ENCODE assay signal across 20 mouse cellular contexts in genomic region chr7:6883376-6884147, GRCm38 (mm10).
DNase-seq lines count a peak whose midpoint lies in the region; ATAC-seq and TF ChIP-seq lines count a peak whose summit lies in the region.
"Had no signal": no experiment of that assay in that cellular context is flagged by ENCODE, and none has a peak within 500 bp of the region (broad histone marks: within the 10 kb centered on the region; RNA-seq: fewer than 3 reads in every experiment).

No protein-coding gene starts in this region.

- no peak for TF ChIP-seq EP300 in liver, embryonic 14.5 days (IDR thresholded peaks at IDR 0.05; ENCODE audit: low read depth)

- no peak overlapping the region for H3K4me3 ChIP-seq in midbrain, embryonic 11.5 days (ENCODE audit: low read depth, low read length)
- no peak overlapping the region for H3K4me3 ChIP-seq in midbrain, embryonic 10.5 days
- H3K4me3 ChIP-seq in liver, embryonic 14.5 days (ENCODE audit: insufficient read depth in 1 of 2, low read depth in 2 of 2, low read length in 2 of 2), result no peak overlapping the region
- H3K4me3 ChIP-seq: embryonic facial prominence, embryonic 12.5 days; forebrain, embryonic 15.5 days; heart, embryonic 12.5 days had no signal

- DNase-seq in kidney, adult 9 months, result peak; percentile 28
- DNase-seq in kidney, adult 8-10 months, result no peak
- peak; percentile 76 for DNase-seq in midbrain, embryonic 11.5 days (ENCODE audit: low spot score, missing footprints)
- DNase-seq in midbrain, embryonic 10.5 days (ENCODE audit: low spot score), result no peak
- DNase-seq in liver, embryonic 14.5 days (ENCODE audit: low read depth in 3 of 3, low spot score in 3 of 3), result peak in 1 of 3 experiments; percentile 13
- DNase-seq in yolk sac, embryonic 10.5 days (ENCODE audit: low spot score), result peak; percentile 82
- no peak for DNase-seq in right cerebral cortex, postnatal 25 days
- DNase-seq in gastrocnemius, postnatal 36 days, result no peak
- DNase-seq: adrenal gland, postnatal 14 days; cerebellum, adult 11-12 months; cerebellum, adult 9-10 months; cerebellum, postnatal 25 days; gastrocnemius, postnatal 10 days; heart, postnatal 36 days had no signal

- no peak overlapping the region for H3K9ac ChIP-seq in midbrain, embryonic 11.5 days (ENCODE audit: low read length)
- no peak overlapping the region for H3K9ac ChIP-seq in liver, embryonic 14.5 days (replicated peaks)
- H3K9ac ChIP-seq: embryonic facial prominence, embryonic 12.5 days; forebrain, embryonic 15.5 days; heart, embryonic 12.5 days had no signal

- no peaks in the 10 kb centered on the region for H3K27me3 ChIP-seq in midbrain, embryonic 11.5 days (ENCODE audit: control insufficient read depth, insufficient read depth, low read length)
- no peaks in the 10 kb centered on the region for H3K27me3 ChIP-seq in midbrain, embryonic 10.5 days (ENCODE audit: low read depth, poor library complexity, severe bottlenecking)
- no peaks in the 10 kb centered on the region for H3K27me3 ChIP-seq in liver, embryonic 14.5 days (ENCODE audit: control insufficient read depth, insufficient read depth, low read length)
- H3K27me3 ChIP-seq: CH12.LX; embryonic facial prominence, embryonic 12.5 days; forebrain, embryonic 15.5 days; heart, embryonic 12.5 days; Patski had no signal

- no peaks in the 10 kb centered on the region for H3K36me3 ChIP-seq in midbrain, embryonic 11.5 days (ENCODE audit: control insufficient read depth, insufficient read depth, low read length)
- H3K36me3 ChIP-seq in midbrain, embryonic 10.5 days, result no peaks in the 10 kb centered on the region
- no peaks in the 10 kb centered on the region for H3K36me3 ChIP-seq in liver, embryonic 14.5 days (replicated peaks; ENCODE audit: control insufficient read depth, insufficient read depth, low read depth)
- H3K36me3 ChIP-seq: embryonic facial prominence, embryonic 12.5 days; forebrain, embryonic 15.5 days; heart, embryonic 12.5 days had no signal

- no peak overlapping the region for H3K27ac ChIP-seq in midbrain, embryonic 11.5 days (ENCODE audit: low read depth, low read length)
- no peak overlapping the region for H3K27ac ChIP-seq in midbrain, embryonic 10.5 days (replicated peaks)
- H3K27ac ChIP-seq in liver, embryonic 14.5 days, result no peak overlapping the region
- H3K27ac ChIP-seq: embryonic facial prominence, embryonic 12.5 days; forebrain, embryonic 15.5 days had no signal

- no peaks in the 10 kb centered on the region for H3K9me3 ChIP-seq in midbrain, embryonic 11.5 days (ENCODE audit: control insufficient read depth, low read length)
- no peaks in the 10 kb centered on the region for H3K9me3 ChIP-seq in midbrain, embryonic 10.5 days (replicated peaks)
- H3K9me3 ChIP-seq in liver, embryonic 14.5 days (ENCODE audit: control insufficient read depth, low read length), result no peaks in the 10 kb centered on the region
- H3K9me3 ChIP-seq: embryonic facial prominence, embryonic 12.5 days; forebrain, embryonic 15.5 days; heart, embryonic 12.5 days had no signal

- ATAC-seq in midbrain, embryonic 11.5 days (ENCODE audit: low FRiP score), result no peak
- peak; percentile 78 for ATAC-seq in liver, embryonic 14.5 days (ENCODE audit: insufficient read depth)
- ATAC-seq: activated CD4-positive, CD25-positive, alpha-beta regulatory T cell, adult 4 months; forebrain, embryonic 15.5 days; Patski had no signal

- H3K4me2 ChIP-seq in midbrain, embryonic 11.5 days, result no peak overlapping the region
- no peak overlapping the region for H3K4me2 ChIP-seq in liver, embryonic 14.5 days (ENCODE audit: low read depth)
- H3K4me2 ChIP-seq: embryonic facial prominence, embryonic 12.5 days; forebrain, embryonic 15.5 days; heart, embryonic 12.5 days had no signal

- H3K4me1 ChIP-seq in midbrain, embryonic 11.5 days (ENCODE audit: control insufficient read depth, insufficient read depth, low read length), result peaks cover 2% of the 10 kb centered on the region; the same call in 1 of the 2 replicates
- peaks cover 7% of the 10 kb centered on the region for H3K4me1 ChIP-seq in midbrain, embryonic 10.5 days
- peaks cover 0 to 1% of the 10 kb centered on the region in 2 experiments; a peak in 2 of 4 replicates for H3K4me1 ChIP-seq in liver, embryonic 14.5 days (replicated peaks; ENCODE audit: control insufficient read depth in 2 of 2, insufficient read depth in 2 of 2, low read length in 1 of 2)
- H3K4me1 ChIP-seq: embryonic facial prominence, embryonic 12.5 days had no signal

- intact Hi-C loops in gastrocnemius, postnatal 36 days (cut with DNase I), result no loop called here

- no peak for TF ChIP-seq CTCF in liver, embryonic 14.5 days (IDR thresholded peaks at IDR 0.05; ENCODE audit: low read depth)

- WGBS in midbrain, embryonic 11.5 days, result 87% methylated on average over 8 of the region's 8 CpGs
- WGBS in midbrain, embryonic 10.5 days, result 88% methylated on average over 8 of the region's 8 CpGs
- 59% methylated on average over 8 of the region's 8 CpGs for WGBS in liver, embryonic 14.5 days (ENCODE audit: insufficient replicate concordance)

Comparison
In these comparisons a context has a peak if more than half of its experiments do, and no peak if none do; other contexts are left out.
1. DNase-seq: peak in kidney, adult 9 months (single experiment), midbrain, embryonic 11.5 days (single experiment) and yolk sac, embryonic 10.5 days (single experiment); none in kidney, adult 8-10 months (0 of 2), midbrain, embryonic 10.5 days (single experiment), right cerebral cortex, postnatal 25 days (single experiment) and gastrocnemius, postnatal 36 days (0 of 2).